Mouse (Mus musculus) ES-Bruce4 (cell line): ENCODE measurements around the gene Zfp451. TPM values are rescaled to one million over a fixed set of nuclear protein-coding genes. Genes with fewer than 3 reads are reported as not detected.

Experiments used
- H3K27ac ChIP-seq: 2 replicates; pipeline ENCODE4 v1.5.1; 2012; ENCODE audit warnings: low read length, inconsistent platforms; ENCODE audit not compliant: insufficient read depth
- H3K27me3 ChIP-seq: 2 replicates; pipeline ENCODE4 v1.6.1; 2012; ENCODE audit warnings: mild to moderate bottlenecking, low read length, inconsistent platforms; ENCODE audit not compliant: control insufficient read depth, poor library complexity, insufficient read depth, severe bottlenecking
- H3K36me3 ChIP-seq: 2 replicates; pipeline ENCODE4 v1.6.1; 2012; ENCODE audit warnings: inconsistent platforms, mild to moderate bottlenecking, low read length, moderate library complexity; ENCODE audit not compliant: control insufficient read depth, poor library complexity, insufficient read depth, severe bottlenecking
- H3K4me1 ChIP-seq: one replicate; pipeline ENCODE4 v1.8.1; 2011; ENCODE audit warnings: low read length; ENCODE audit not compliant: control insufficient read depth, insufficient read depth
- H3K4me3 ChIP-seq: 2 replicates; pipeline ENCODE4 v1.5.1; 2011; ENCODE audit warnings: low read depth, mild to moderate bottlenecking, low read length
- H3K9ac ChIP-seq: 2 replicates; pipeline ENCODE4 v1.6.1; 2012; ENCODE audit warnings: low read depth, mild to moderate bottlenecking, inconsistent platforms; ENCODE audit not compliant: poor library complexity, severe bottlenecking
- H3K9me3 ChIP-seq: replicated peaks from 2 replicates; pipeline ENCODE4 v1.6.1; 2012; ENCODE audit warnings: mild to moderate bottlenecking, low read length, inconsistent platforms; ENCODE audit not compliant: control insufficient read depth, poor library complexity, insufficient read depth, severe bottlenecking
- CTCF ChIP-seq: IDR thresholded peaks from one replicate; pipeline ENCODE4 v1.8.1; 2011; ENCODE audit warnings: low read depth, low read length
- EP300 ChIP-seq: IDR thresholded peaks from 2 replicates; pipeline ENCODE4 v1.6.1; 2011; ENCODE audit warnings: low read depth, low read length; ENCODE audit not compliant: insufficient read depth
- POLR2A ChIP-seq: IDR thresholded peaks from one replicate; pipeline ENCODE4 v1.8.1; 2011; ENCODE audit warnings: low read length; ENCODE audit not compliant: insufficient read depth
- polyA plus RNA-seq: library from polyadenylated mRNA; stranded (reverse); fragments of >200 nt; gene quantifications from 2 replicates; pipeline ENCODE4 v1.2.4, GENCODE M21; 2011; ENCODE audit warnings: low read depth; ENCODE audit not compliant: missing spikeins, insufficient read depth, insufficient read length

Zfp451 gene
- polyA plus RNA-seq, 1 experiment, result 73.2 TPM

DNA sequence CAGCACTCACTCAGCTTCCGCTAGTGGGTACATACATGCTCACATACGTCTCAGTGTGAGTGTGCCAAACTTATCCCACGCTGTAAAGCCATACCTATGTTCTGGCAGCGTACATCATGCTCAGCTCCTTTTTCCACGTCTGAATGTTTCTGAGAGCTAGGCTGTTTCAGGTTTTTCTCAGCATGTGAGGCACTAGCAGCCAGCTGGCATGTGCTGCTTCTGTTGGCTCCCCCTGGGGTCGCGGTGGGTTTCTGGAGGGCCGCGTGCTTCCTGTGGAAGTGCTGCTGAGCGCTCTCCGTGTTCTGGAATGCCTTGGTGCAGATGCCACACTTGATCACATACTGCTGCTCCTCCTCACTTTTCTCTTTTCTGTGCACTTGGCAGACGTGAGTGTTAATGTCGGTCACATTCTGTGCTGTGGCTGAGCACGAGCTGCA, 38.2 kb downstream of the Zfp451 start:
- Histone ChIP-seq H3K4me1 (no peaks in the 10 kb centered on the region), H3K27me3 (no peaks in the 10 kb centered on the region), H3K4me3 (no peak overlapping the region), H3K9ac (no peak overlapping the region), H3K27ac (no peak overlapping the region), H3K9me3 (no peaks in the 10 kb centered on the region), H3K36me3 (peaks cover 20% of the 10 kb centered on the region)
- no peak for TF ChIP-seq CTCF
- no peak for TF ChIP-seq EP300
- TF ChIP-seq POLR2A, result no peak

DNA sequence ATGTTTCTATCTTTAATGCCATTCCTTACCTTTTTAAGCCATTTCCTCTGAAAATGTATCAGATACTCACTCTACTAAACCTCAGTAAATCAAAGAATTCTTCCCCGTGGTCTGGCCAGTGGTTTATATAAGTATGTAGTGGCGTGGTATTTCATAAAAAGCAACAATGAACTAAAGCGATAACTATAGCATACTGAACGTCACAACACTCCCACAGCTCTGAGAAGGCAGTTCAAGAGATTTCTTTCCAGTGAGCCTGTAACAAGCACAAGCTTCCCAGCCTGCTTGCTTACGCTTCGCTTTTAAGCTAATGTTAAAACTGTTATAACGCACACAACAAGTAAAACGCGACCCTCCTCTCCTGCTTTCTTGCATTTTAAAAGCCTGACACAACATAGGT, 42.3 kb downstream of the Zfp451 start:
- H3K9ac ChIP-seq, result no peak overlapping the region
- H3K36me3 ChIP-seq, result peaks cover 26% of the 10 kb centered on the region
- TF ChIP-seq CTCF (no peak), POLR2A (no peak), EP300 (no peak)
- no peak overlapping the region for H3K27ac ChIP-seq
- H3K9me3 ChIP-seq, result no peaks in the 10 kb centered on the region
- no peaks in the 10 kb centered on the region for H3K27me3 ChIP-seq
- no peak overlapping the region for H3K4me3 ChIP-seq
- no peaks in the 10 kb centered on the region for H3K4me1 ChIP-seq

DNA sequence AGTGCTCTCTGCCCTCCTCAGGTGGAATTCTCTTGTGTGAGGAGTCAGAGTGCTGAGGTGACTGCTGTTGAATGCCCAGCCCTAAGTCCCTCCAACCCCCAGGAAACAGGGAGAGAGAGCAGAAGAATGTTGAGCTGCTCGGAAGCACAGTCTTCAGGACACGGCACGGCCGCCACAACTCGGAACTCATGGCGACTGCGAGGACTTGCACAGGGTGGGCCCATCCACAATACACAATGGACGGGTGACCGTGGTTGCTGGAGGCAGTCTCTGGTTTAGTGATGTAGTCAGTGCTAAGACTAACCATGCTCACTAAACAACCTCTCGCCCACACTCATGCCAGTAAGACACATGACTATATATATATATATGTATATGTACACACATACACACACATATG, 42.8 kb downstream of the Zfp451 start:
- no peak for TF ChIP-seq POLR2A
- Histone ChIP-seq H3K27ac (no peak overlapping the region), H3K4me1 (no peaks in the 10 kb centered on the region), H3K9ac (no peak overlapping the region), H3K9me3 (no peaks in the 10 kb centered on the region), H3K4me3 (no peak overlapping the region), H3K27me3 (no peaks in the 10 kb centered on the region), H3K36me3 (peaks cover 23% of the 10 kb centered on the region)

DNA sequence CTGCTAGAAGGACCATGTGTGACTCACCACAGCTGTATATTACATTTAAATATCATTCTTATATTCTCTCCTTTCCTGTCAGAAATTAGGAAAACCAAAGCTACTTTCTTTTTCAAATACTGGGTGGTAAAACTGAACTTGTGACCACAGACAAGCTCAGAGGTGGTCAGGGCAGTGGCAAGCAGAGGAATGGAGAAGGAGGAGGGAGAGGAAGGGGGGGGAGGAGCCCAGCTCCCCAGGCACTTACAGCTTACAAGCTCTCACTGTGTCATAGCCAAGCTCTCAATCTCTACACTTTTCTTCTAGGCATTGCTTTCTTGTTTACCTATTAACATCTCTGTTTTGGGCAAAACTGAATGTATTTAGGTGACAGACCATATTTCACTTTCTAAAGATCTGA, 45.6 kb downstream of the Zfp451 start:
- Histone ChIP-seq H3K9me3 (no peaks in the 10 kb centered on the region), H3K9ac (no peak overlapping the region), H3K27me3 (no peaks in the 10 kb centered on the region), H3K4me1 (no peaks in the 10 kb centered on the region), H3K27ac (no peak overlapping the region), H3K36me3 (peaks cover 25% of the 10 kb centered on the region), H3K4me3 (no peak overlapping the region)
- no peak for TF ChIP-seq POLR2A
- no peak for TF ChIP-seq CTCF
- TF ChIP-seq EP300, result no peak

DNA sequence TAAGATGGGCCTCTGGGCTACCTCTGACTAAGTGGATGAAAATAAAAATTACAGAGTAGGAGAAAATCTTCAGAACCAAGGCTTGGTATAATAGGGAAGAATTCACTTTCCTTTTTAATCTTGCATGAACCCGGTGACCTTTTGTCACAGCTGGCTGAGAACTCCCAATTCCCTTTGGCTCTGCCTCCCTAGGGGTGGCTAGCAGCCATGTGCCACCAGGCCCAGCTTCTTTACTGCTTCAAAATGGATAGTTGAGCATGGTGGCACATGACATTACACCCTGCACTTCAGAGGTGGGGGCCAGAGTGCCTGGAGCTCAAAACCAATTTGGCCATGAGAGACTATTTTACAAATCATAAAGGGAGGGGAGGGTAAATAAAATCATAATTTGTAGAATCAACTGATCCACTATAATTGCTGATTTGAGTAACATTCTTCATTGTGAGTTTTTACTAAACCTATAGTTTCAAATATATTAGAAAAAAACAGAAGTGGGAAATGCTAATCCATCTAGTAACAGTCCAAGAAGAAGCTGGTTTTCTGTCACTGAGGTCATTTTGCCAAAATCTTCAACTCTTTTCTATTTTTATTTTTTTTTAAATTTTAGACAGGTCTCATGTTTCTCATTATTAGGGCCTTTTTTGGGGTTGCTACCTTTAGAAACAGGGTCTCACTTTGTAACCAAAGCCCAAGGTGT, 46.2 kb downstream of the Zfp451 start:
- H3K9ac ChIP-seq, result no peak overlapping the region
- H3K27me3 ChIP-seq, result no peaks in the 10 kb centered on the region
- H3K9me3 ChIP-seq, result no peaks in the 10 kb centered on the region
- TF ChIP-seq EP300 (no peak), POLR2A (no peak), CTCF (no peak)
- no peak overlapping the region for H3K27ac ChIP-seq
- peaks cover 25% of the 10 kb centered on the region for H3K36me3 ChIP-seq
- H3K4me3 ChIP-seq, result no peak overlapping the region
- no peaks in the 10 kb centered on the region for H3K4me1 ChIP-seq

DNA sequence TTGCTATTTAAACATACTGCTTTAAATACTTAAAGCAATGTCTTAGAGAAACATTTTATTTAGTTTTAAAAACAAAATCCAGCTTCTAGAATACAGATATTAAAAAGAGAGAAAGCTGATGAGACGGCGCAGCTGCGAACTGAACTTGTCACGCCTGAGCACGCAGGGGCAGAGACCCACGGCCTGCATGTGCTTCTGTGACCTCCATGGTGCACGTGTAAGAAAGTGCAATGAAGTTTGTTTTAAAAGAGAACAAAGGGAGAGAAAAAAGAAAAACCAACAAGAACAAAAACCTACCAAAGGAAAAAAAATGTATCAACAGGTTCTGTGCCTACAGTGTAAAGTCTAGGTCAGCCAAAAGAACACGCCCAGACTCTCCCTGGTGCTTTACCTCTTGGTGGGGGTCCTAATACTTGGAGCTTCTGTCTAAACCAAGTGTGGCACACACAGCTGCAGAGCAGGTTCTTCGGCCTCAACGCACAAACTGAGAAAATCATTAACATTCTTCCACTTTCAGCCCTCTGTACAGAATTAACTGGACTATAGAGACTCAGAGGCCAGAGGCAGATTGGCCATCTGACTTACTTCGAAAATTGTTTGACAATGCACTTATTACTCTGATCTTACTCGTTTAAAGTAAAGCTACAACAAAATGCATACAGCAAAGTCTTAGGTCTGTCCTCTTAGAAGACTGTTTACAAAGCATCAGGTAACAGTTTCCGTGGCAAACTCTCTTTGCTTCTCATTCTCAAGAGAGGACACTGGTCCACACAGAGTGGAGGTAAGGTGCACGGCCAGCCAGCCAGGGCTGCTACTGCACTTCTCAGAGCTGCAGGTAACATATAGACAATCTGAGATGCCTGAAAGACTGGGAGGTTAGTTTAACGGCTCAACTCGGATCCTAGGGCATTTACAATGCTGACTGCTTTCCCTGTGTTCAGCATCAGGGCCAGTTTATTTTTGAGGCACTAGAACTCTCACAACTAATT, 47.6 kb downstream of the Zfp451 start:
- H3K9ac ChIP-seq, result no peak overlapping the region
- peaks cover 17% of the 10 kb centered on the region for H3K36me3 ChIP-seq
- no peaks in the 10 kb centered on the region for H3K4me1 ChIP-seq
- no peak overlapping the region for H3K4me3 ChIP-seq
- TF ChIP-seq CTCF, result no peak
- TF ChIP-seq POLR2A, result no peak
- TF ChIP-seq EP300, result no peak
- H3K27ac ChIP-seq, result no peak overlapping the region
- no peaks in the 10 kb centered on the region for H3K27me3 ChIP-seq
- no peaks in the 10 kb centered on the region for H3K9me3 ChIP-seq
